Mouse (Mus musculus) ES-E14 (cell line): ENCODE results near the gene Zfand3.

Experiments used
- CHD2 ChIP-seq: IDR thresholded peaks from 2 replicates; pipeline ENCODE4 v1.6.1; 2014; ENCODE audit warnings: mild to moderate bottlenecking, low read depth, low read length, inconsistent platforms
- HCFC1 ChIP-seq: IDR thresholded peaks from 2 replicates; pipeline ENCODE4 v1.6.1; 2012; ENCODE audit warnings: low read length, inconsistent platforms, borderline replicate concordance; ENCODE audit not compliant: insufficient read depth
- MAFK ChIP-seq: IDR thresholded peaks from 2 replicates; pipeline ENCODE4 v1.6.1; 2014; ENCODE audit warnings: mild to moderate bottlenecking, low read depth, low read length, inconsistent platforms; ENCODE audit not compliant: insufficient read depth
- ZC3H11A ChIP-seq: IDR thresholded peaks from 2 replicates; pipeline ENCODE4 v1.6.1; 2012; ENCODE audit warnings: low read depth, mild to moderate bottlenecking, inconsistent platforms, low read length, borderline replicate concordance
- ZNF384 ChIP-seq: IDR thresholded peaks from 2 replicates; pipeline ENCODE4 v1.6.1; 2012; ENCODE audit warnings: low read depth, low read length, inconsistent platforms

DNA sequence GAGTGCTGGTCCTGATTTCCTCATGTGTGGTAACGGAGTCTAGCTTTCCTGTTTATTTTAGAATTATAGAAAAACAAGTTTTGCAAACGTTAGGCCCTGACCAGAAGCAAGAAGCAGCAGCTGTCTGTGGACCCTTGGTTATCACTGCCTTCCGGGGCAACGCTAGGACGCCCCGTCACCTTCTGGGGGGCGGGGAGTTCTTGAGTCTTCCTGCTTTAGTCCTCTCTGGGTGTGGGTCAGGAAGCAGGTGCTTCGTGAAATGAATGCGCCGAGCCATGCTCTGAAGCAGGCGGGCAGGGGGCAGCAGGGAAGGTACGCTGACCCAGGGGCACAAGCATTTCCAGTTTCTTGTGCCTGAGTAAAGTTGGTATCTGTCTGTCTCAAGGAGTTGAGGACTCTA, 129.1 kb downstream of the Zfand3 start:
- TF ChIP-seq ZNF384 (no peak), HCFC1 (no peak), CHD2 (no peak), MAFK (no peak), ZC3H11A (no peak)
